Mouse (Mus musculus) CD4-positive, CD25-positive, alpha-beta regulatory T cell, adult 2 months (primary cell): Measurements from ENCODE around the gene Dph1.

Experiments
- DNase-seq: peaks from one replicate; pipeline ENCODE4 v3.0.0-alpha.2; 2012; ENCODE audit warnings: low read depth, low spot score

The Dph1 gene

DNA sequence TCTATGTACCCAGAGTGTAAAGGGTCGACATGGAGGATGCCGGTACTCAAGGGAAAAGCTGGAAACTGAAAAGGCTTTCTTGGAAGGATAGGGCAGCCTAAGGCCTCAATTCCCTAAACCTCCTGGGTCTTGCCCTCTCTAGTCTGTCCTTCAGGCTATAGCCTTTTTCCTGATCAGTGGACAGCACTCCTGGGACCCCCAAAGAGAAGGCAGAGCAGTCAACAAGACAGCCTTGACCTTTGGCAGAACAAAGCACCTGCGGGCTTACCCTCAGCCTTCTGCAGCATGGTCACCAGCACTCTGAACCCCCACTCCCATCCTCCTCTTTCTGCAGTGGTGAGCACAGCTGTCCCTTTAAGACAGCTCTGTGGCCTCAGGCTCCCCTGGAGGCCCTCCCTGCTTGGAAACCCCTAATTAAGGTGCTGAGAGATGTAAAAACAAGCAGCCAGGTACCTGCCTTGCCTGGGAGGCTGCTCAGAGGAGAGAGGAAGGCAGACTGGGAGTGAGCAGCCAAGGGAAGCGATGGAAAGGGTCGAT is at the start of gene Dph1:
Dph1 (minus strand) TSS at position 337 of the 537 bp plus-strand sequence.
- peak; percentile 12 for DNase-seq

DNA sequence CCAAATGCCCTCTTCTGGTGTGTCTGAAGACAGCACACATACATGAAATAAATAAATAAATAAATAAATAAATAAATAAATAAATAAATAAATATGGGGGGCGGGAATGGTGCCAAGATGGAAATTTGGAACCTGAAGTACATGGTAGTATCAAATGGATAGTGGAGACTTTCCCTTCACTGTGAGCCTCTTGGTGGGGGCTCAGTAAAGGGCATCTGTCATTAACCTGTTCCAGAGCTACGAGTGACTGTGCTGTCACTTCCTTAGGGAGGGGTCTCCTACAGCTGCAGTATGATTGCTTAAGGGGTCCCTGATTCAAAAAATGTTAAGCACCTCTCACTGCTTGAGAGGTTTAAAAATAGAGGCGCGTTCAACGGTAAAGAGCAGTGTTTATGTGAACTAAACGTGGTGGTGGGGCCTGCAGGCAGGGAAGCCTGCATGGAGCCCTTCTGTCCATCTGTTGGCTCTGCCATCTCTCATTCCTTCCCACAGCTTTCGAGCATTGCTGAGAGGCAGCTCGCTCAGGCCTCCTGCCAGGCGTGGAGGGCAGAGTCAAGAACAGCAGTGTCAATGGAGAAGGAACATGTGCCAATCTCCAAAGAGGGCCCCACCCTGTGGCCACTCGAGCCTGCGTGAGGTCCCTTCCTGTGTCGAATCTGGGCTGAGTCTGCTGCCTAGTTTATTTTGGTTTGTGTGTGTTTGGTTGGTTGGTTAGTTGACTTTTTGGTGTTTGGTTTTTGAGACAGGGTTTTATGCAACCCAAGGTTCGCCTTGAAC is 49.3 kb upstream of the Dph1 start:
- no peak for DNase-seq

DNA sequence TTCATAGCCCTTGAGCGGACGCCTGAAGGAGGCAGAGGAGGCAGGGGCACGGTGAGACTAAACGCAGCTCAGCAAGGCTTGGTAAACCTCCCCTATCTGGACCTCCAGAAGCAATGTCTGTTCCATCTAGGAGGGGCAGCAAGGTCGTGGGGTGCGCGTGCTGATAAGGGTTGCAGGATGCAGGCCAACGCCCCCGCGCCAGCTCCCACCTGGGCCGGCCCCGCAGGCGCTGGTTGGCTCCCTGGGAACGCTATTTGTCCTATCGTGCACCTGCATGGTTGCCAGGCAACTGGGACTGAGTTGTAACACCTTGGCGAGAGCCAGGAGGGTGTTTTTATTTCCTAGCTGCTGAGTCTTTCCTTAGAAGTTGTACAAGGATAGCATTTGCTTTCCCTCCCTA is 43.7 kb upstream of the Dph1 start:
- no peak for DNase-seq

DNA sequence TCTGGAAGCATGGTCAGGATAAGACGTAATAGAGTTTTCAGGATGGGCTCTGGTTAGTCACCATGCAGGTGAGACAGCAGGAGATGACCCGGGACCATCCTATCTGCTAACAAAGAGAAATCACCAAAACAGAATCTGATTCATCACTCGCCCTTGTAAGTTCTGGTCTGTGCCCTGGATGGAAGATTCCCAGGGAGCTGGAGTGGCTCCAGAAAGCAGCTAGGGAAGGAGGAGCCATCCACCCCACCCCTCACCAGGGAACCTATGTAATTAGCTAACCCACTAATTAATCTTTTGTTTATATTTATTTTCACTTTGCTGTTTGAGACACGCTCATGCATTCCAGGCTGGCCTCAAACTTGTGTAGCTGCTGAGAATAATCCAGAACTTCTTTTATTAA is 41.4 kb upstream of the Dph1 start:
- DNase-seq: no peak

DNA sequence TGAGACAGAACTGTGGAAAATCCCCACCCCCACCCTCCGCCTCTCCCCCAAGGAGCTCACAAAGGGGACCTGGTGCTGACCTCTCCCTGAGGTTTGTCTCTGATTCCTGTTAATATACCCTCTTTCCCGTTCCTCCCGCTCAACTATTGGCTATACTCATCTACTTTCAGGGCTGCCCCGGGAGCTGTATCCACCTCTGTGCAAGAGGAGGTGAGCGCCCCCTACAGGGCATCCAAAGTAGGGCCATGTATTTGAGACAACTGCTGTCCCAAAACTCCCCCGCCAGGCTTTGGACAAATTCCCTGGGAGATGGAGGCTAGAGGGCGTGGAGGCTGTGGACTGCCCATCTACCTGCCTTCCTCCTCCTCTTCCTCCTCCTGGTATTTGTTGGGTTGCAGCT is 40.7 kb upstream of the Dph1 start:
- peak; percentile 83 for DNase-seq

DNA sequence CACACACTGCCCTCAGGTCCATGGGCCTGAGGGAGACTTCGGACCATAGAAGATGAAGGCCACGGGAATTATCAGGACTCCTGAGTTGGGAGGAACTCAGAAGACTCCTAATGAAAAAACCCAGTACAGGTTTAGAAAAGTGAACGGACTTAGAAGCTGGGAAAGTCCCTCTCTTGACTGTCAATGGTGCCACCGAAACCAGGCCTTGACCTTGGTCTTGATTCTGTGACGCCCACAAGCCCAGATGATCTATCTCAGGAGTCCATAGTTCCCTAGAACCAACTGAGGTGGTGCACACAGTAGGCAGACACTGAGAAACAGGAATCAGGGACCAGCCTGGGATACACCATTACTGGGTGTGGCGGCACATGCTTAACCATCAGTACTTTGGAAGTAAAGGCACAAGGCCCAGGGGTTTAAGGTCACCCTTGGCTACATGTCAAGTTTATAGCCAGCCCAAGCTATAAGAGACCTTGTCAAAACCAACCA is 39.3 kb upstream of the Dph1 start:
- no peak for DNase-seq

DNA sequence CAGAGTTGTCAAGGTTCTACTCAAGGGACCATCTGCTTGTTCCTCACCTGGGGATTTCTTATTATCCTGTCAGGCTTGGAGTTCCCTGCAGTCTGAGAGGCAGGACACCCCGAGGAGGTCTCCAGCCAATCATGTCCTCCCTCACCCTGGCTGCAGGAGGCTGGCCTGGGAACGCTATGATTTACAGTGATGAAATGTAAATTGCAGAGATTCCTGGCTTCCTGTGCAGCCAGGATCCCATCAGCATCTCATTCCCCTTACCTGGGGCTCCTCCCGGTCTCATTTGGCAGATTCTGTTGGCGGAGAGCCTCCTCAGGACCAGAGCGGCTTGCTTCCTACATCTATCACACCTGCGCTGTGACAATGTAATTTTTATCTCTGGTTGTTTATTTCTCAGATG is 38.2 kb upstream of the Dph1 start:
- DNase-seq: no peak

DNA sequence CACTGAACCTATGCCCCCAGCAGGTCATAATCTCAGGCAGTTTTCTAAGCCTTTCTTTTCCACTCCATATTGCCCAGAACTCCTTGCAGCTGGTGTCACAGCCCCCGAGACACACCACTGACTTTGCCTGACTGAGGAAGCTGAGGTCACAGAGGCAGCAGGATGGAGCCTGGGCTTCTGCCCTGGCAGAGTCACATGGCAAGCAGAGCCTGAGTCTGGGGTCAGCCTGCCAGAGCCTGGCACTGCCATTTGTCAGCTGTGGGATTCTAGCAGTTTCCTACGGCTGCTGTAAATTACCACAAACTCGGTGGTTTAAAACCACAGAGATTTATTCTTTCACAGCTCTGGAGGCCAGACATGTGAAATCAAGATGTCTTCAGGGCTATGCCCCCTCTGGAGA is 36.6 kb upstream of the Dph1 start:
- no peak for DNase-seq

DNA sequence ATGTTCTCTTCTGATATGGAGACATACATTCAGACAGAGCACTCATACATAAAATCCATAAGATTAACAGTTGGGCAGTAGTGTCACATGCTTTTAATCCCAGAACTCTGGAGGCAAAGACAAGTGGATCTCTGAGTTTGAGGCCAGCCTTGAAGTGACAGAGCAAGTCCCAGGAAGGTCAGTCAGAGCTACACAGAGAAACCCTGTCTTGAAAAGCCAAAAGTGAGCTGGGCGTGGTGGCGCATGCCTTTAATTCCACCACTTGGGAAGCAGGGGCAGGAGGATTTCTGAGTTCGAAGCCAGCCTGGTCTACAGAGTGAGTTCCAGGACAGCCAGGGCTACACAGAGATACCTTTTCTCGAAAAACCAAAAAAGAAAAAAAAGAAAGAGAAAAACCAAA is 33.8 kb upstream of the Dph1 start:
- no peak for DNase-seq

DNA sequence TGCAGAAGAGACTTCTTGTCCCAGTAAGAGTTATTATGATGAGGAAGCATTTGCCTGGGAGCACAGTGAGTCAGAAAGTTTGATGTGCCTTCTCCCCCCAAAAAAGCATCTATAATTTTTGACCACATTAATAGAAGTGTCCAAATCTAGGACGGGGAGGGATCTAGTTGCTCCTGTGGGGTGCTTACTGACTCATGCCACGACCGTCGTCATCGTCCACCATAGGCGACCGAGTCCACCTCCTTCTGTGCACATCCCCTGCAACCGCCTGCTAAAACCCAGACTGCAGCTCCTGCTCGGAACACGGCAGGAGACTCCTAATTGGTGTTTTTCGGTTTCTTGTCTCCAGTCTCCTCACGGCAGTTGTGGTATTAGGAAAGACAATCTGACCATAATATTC is 33.0 kb upstream of the Dph1 start:
- DNase-seq: no peak

DNA sequence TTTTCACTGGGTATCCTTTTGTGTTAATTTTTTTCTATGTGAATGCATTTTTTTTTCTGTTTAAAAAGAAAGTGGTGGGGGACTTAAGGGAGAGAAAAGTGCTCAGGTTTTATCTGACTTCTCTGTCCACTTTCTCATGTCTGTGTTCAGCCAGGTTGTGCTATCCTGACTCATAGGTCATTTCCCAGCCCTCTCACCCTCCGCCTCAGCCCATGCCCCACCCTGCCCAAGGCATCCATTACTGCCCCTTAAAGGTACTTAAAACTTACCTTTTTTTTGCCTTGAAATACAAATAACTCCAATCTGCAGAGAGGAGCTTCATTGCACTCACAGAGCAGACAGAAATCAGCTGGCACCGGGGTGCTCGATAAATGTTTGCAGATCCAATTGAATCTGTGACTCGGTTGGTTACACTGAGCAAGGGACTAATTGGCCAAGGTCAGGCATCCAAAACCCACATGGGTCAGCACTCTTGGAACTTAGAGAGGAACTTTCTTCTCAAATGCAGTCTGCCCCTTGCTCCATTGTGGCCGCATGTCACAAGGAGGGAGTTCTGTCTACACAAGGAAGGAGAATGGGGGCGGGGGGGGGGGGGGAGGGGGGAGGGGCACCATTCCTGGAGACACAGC is 29.6 kb upstream of the Dph1 start:
- no peak for DNase-seq

DNA sequence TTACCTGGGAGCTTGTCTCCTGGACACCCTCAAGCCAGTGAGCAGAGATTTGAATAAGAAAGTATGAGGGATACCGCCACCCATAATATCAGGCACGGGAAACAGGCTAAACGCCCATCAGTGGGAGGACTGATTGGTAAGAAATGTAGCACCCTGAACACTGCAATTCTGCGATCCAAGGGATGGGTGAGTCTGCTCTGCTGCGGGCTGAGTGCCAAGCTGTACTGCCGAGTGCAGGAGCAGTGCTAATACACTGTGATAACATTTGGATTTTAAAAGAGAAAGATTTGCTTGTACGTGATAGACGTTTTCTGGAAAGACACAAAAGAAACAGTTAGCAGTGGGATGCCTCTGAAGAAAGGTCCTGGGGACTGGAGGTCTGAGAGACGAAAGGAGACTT is 29.1 kb upstream of the Dph1 start:
- no peak for DNase-seq

DNA sequence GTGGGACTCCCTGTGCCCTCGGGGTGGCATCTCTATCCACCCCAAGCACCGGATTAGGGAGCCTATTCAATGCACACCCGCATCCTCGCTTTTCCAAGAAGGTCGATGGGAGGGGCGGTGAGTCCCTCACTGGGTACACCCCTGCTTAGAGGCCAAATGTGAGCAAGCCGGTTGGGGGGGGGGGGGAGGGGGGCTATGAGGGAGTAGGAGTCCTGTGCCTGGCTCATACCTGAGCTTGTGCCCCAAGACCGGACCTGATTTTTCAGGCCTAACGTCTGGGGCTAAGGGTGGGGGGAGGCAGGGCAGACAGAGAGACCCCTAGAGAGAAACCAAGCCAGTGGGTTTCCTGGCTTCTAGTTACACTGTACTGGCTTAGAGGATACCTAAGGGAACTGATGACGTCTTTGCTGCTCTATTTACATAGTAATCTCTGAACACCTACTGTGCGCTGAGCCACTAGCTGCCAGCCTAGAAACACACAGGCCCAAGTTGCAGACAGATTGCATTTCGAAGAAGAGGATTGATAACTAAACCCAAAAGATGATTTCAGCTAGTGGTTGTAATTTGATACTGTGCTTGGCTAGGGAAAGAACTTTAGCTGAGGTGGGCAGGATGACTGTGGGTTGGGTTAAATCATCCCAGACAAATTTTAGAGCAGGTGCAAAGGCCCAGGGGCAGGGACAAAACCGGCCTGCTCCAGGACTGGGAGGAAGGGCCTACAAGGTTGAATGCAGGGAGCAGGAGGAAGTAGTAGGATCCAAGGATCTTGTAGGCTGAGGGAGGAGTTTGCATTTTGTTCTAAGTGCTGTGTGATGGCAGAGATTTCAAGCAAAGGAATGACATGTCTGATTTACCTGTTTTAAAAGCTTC is 23.3 kb upstream of the Dph1 start:
- DNase-seq: no peak

DNA sequence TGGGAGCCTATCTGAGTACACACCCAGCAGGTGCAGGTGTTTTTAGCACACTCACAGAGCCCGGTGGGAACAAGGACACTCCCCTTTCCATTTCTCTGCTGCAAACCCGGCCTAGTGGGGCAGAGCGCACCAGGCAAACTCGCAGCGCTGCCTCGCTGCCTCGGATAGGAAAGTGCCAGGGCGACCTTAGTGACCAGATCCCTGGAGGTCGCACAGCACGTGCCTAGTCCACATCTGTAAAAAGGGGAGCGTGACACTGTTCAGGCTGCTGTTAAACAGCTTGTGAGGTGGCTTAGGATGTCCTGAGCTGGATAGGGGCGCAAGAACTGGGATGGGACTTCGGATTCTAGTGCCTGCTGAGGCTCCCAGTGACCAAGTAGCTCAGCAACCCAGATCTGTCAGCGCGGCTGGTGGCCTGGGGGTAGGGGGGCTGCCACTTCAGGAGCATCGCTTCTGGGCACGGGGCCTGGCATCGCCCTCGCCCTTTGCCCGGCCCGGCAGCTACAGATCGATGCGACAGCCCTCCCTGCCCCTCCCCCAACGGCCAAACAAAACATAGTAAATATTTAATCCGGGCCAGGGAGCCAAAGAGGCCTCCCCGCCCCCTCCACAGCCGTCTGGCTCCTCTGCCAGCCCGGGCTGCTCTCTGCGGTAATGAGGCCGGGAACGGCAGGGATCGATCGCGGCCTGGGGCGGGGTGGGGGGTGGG is 22.5 kb upstream of the Dph1 start:
- DNase-seq: no peak

DNA sequence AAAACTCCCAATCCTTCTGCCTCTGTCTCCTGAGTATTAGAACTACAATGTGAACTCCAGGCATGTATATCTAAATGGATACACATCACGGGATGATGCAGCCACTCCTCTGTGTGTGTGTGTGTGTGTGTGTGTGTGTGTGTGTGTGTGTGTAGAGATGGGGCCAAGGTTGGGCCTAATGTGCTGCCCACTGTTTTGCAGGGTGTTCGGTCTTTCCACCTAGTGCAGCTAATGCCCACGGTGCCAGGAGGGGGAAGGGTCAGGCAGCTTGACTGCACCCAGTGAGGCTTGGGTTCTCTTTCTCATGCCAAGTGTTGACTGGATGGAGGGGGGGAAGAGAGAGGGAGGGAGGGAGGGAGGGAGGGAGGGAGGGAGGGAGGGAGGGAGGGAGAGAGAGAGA is 21.8 kb upstream of the Dph1 start:
- DNase-seq: no peak

DNA sequence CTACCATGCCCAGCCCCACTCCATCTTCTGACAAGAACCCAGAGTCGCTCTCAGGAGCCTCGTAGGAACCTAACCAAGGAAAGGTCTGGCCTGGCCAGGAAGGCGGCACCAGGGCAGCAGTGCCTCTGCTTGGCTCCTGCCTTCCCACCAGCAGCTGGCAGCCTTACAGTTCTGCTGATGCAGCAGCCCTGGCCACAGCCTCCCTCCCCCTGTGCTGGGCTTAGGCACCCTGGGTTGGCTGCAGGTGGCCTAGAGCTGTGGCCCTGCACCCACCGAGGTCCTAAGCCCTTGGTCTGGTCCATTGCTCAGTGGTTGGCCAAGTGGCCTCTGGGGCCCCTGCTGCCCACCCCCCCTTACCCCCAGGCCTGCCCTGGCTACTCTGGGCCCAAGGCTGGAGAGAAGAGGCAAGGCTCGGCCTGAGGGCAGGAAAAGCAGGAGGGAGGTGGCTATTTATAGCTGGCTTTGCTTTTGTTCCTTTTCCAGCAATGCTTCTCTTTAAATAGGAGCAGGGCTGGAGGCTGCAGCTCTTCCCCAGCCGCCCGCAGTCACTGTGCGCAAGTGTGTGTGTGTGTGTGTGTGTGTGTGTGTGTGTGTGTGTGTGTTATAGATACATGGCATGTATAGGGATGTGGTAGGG is 21.1 kb upstream of the Dph1 start:
- no peak for DNase-seq

DNA sequence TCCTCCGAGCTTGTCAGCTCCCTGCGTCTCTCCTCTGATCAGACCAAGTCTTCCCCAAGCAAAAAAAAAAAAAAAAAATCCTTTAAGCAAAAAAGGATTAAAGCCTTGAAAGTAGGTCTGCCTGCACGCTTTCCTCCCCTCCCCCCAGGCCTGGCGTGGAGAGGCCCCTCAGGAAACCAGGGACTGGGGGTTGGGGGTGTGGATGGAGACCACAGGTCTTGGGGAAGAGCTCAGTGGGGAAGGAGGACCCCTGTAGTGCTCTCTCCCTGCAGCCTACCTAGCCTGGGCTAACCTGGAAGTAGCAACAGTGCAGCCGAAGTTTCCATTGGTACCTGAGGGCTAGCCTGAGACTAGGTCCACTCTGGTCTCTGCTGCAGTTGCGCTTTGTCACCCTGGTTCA is 19.7 kb upstream of the Dph1 start:
- no peak for DNase-seq

DNA sequence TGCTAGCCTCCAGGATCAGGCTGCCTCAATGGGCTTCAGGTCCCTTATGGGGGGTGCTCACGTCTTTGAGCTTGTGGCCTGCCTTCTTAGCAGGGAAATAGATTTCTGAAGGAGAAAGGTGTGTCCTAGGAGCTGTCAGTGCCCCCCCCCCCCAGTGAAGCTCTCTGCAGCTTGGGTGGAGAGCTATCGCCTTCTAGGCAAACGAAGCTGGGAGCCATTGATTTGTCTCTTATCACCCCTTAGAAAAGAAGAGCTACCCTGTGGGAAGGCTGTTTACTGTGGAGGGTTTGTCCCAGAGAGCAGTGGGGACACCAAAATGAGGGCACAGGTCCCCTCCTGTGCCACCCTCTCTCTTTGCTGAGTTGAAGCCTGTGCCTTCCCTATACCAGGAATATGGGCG is 19.1 kb upstream of the Dph1 start:
- no peak for DNase-seq

DNA sequence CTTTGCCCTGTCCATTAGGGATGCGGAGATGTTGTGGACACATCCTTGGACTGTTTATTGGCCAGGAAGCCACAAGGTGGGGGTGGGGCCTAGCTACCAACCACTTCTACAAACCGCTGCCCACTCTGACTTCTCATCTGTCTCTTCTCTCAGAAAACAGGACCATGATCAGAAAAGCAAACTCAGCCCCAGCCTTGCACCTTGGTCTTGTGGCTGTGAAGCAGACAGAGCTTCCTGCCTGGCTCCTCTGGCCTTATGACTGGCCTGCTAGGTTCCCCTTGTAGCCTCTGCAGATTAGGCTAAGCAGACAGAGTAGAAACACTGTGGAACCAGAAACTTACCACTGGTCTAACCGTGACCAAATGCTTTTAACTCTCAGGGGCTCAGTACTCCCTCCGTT is 18.3 kb upstream of the Dph1 start:
- no peak for DNase-seq

DNA sequence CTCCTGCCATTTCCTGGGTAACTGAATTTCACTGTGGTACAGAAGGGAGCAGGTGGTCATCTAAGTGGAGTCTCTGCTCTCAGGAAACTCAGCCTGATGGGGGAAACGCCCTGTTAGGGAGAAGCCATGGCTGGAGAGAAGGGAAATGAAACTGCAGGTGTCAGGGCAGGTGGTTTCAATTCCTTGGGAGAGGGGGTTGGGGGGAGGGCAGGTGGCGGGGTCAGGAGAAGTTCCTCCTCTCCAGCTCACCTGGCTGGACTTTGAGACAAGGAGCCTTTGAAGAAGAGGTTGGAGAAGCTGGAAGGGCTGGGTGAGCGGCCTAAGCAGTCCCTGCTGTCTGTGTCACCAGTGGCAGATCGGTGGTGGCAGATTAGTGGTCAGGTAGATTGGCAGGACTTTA is 15.3 kb upstream of the Dph1 start:
- DNase-seq: no peak

DNA sequence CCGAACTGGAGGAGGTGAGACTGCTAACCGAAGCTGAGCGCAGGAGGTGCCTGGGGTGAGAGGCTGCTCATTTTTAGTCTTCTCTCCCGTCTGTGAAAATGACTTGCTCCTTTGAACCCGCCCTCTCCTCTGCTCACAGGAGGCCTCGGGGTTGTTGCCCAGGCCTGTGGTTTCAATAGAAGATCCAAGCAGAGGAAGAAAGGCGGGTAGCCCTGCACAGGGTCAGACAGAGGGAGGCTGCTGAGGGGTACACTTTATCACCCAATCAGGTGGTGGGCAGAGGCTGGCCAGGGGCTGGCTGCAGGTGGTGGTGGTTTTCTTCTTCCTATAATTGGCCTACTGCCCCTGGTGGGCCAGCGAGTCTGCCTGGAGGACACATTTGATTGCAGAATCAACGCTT is 13.4 kb upstream of the Dph1 start:
- no peak for DNase-seq
